Mouse (Mus musculus) ES-E14 (cell line): ENCODE measurements at regions not wholly inside any gene's neighbourhood (a gene's known extent, or its start where the extent isn't known, plus 50 kb on each side); places are given as distances from the start of the nearest gene placed in this dataset.

ENCODE experiments used
- CHD2 ChIP-seq: IDR thresholded peaks from 2 replicates; pipeline ENCODE4 v1.6.1; 2014; ENCODE audit warnings: mild to moderate bottlenecking, low read depth, low read length, inconsistent platforms
- HCFC1 ChIP-seq: IDR thresholded peaks from 2 replicates; pipeline ENCODE4 v1.6.1; 2012; ENCODE audit warnings: low read length, inconsistent platforms, borderline replicate concordance; ENCODE audit not compliant: insufficient read depth
- MAFK ChIP-seq: IDR thresholded peaks from 2 replicates; pipeline ENCODE4 v1.6.1; 2014; ENCODE audit warnings: mild to moderate bottlenecking, low read depth, low read length, inconsistent platforms; ENCODE audit not compliant: insufficient read depth
- ZC3H11A ChIP-seq: IDR thresholded peaks from 2 replicates; pipeline ENCODE4 v1.6.1; 2012; ENCODE audit warnings: low read depth, mild to moderate bottlenecking, inconsistent platforms, low read length, borderline replicate concordance
- ZNF384 ChIP-seq: IDR thresholded peaks from 2 replicates; pipeline ENCODE4 v1.6.1; 2012; ENCODE audit warnings: low read depth, low read length, inconsistent platforms

GRCm38 (mm10) chr5:60600300-60600648 lies 1208.3 kb upstream of the G6pd2 start:
- TF ChIP-seq HCFC1 (no peak), CHD2 (no peak), ZNF384 (no peak), ZC3H11A (no peak), MAFK (no peak)
